Mouse (Mus musculus) T-helper 17 cell (primary cell): ENCODE data around the gene Rbm43.
"Not testable (repeated sequence)": the region's sequence is repeated elsewhere in the genome, so short reads cannot be mapped to it uniquely, and the experiment has no call there.

Experiments
- in situ Hi-C, 2 experiments: fragments of 300-600 bp; cut with MboI, MseI; formaldehyde crosslinking; loops; 1 replicate in 1 of 2; 2 replicates in 1 of 2; pipeline ENCODE4 v1.15.1; 2025; ENCODE audit warnings: high pct_unique_total_duplicates in 2 of 2

Gene Rbm43

DNA sequence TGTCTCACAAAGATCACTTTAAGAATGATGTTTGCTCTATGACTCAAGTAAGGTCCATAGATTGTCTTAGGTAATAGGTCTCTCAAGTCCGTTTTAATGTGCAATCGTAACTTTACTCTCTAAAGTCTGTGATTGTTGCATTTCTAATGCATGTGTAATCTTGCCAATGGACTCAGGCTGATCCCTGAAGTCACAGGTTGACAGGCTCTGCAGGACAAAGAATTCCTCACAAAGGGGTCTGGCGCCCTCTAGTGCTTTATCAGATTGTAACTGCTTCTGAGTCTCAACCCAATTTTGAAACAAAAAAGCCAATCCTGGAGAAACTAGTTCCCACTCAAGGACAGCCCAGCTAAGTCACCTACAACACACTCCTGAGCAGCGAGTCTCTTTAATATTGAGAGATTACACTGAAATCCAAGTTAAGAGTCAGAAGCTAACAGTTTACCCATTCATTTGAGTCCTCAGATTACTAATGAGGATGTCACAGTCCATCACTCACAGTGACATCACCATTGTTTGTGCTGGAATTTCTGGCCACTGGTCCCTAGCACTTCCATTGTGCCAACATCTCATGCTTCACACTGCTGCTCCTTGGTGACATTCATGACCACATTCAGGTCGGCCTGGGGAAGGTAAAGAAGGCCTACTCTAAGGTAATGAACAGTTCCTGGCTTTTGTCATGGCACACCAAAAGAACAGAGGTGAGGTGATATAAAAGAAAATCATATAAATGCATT, 19.9 kb downstream of the Rbm43 start:
- in situ Hi-C loops = loop anchor here (5.0 to 25.0 kb wide), 6 partner anchors 368 to 1628 kb away; partner anchors contain the start of gene Mmadhc (in 1 of the 2)

DNA sequence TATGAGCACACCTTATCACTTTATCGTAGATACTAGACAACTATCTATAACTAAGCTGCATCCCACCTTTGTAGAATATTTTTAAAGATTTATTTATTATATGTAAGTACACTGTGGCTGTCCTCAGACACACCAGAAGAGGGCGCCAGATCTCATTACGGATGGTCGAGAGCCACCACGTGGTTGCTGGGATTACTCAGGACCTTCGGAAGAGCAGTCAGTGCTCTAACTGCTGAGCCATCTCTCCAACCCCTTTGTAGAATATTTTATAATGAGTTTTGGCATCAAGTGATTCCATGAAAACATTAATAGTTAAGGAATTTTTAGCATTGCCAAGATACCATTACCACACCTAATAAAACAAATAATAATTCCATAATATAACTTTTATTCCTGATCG, 20.4 kb downstream of the Rbm43 start:
- in situ Hi-C loops = loop anchor here (5.0 to 25.0 kb wide), 6 partner anchors 367 to 1627 kb away; partner anchors contain the start of gene Mmadhc (in 1 of the 2)

DNA sequence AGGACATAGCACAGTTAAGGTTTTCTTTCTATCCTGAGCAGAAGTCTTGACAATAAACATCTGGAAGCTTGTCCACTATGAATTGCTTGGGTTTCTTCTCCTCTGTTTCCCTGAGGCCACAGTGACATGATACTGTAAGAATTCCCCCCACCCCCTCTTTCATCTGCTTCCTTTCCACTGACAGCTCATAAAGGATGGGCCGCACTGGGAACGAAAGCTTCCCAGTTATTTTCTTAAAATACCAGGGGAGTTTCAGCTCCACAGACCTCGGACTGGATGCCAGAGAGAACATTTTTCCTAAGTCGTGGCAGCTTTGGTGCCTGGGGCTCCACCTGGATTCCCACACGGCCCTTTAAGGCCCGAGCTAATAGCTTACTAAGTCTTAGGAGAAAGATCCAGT, 22.2 kb downstream of the Rbm43 start:
- in situ Hi-C loops = loop anchor here (5.0 to 25.0 kb wide), 6 partner anchors 365 to 1625 kb away; partner anchors contain the start of gene Mmadhc (in 1 of the 2)

DNA sequence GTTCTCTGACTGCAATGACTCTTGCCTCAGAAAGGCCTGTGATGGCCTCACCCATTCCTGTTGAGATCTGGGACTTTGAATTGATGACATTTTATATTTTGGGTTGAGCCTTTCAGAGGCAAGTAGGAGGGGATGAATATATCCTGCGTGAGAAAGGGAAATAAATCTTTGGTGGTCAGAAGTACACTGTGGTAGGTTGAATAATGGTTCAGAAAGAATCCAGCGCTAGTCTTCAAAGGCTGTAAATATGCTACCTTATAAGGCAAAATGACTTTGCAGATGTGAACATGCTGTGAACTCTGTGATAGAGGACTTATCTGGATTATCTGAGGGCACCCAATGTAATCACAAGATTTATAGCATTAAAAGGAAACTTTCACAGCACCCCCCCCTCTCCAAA, 23.1 kb downstream of the Rbm43 start:
- in situ Hi-C loops = loop anchor here (5.0 to 25.0 kb wide), 6 partner anchors 365 to 1625 kb away; partner anchors contain the start of gene Mmadhc (in 1 of the 2)

DNA sequence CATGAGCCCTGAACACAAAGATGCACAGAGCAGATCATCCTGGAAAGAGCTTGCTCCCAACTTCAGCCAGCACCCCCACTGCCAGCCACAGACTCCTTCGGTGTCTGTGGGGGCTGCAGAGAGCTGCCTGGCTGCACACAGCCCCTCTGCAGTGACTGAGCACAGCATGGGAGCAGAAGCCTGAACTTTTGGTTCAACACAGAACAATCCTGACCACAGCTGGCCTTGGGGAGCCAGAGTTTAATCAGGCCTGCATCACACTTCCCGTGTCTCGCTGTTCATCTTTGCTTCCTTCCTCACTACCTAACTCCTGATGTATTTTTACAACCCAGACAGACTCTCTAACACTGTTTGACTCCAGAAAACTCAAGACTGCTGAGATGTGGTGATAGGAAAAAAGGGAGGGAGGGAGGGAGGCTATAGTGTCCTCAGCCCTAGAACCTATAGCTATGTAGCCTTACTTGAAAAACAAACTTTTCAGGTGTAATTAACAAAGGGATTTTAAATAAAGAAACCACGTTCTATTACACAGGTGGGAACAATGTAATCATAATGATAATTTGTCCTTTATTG, 27.3 kb downstream of the Rbm43 start:
- in situ Hi-C loops = loop anchor here in 1 of 2 experiments (25.0 kb wide), 2 partner anchors 720 to 1620 kb away; partner anchors contain the start of gene Mmadhc

DNA sequence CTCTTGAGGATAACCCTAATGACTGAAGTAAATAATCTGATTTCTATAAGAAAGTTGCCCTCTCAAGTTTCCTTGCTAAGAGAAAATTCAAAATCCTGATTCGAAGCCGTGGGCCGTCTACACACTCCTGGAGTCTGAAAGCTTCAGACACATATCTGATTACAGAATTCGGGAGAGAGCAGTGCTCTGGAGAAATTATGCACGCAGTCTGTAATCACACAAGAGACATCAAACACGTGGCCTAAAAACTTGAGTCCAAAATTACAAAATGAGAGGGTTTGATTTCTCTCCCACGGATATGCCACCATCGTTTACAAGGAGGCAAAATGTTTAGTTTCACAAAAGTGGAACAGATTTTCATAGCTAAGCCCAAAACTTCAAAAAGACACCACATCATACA, 29.3 kb downstream of the Rbm43 start:
- in situ Hi-C loops = loop anchor here in 1 of 2 experiments (25.0 kb wide), 2 partner anchors 718 to 1618 kb away; partner anchors contain the start of gene Mmadhc

DNA sequence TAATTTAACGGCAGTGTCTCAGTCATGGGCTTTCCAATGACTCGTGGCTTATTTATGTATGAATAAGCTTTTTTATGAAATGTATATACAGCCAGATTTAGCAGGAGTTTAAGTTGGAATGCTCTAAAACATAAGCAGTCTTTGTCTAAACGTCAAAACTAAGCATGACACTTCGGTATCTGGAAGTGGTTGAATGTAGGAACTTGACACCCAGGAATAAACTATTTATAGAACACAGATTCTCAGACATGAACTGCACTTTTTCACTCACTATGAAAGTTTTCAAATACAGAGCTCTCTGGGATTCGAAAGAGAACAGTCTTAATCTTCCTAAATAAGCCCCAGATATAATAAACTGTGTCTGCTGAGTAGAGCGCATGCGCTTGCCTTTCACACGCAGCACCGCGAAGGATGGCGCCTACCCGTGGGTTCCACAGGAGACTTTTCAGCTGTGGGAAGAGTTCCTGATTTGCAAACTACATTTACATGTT, 42.5 kb downstream of the Rbm43 start:
- in situ Hi-C loops = no loop called here

DNA sequence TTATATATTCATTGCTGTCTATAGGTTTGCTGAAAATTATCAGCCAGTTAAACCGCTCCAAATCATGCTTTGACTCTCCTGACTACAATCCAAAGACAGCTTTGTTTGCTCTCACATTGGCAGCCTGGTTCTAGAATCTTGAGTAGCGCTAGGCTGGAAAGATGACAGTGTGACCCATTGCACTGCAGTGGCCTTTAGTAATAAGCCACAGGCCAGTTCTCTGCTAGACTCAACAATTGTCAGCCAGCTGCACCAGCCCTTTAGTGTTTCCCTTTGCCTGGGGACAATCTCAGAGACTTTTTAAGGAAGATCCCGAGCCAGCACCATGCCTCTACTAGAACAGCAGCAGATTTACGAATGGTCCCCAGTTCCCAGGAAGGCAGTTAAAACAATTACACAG, 44.0 kb downstream of the Rbm43 start:
- in situ Hi-C loops = no loop called here

DNA sequence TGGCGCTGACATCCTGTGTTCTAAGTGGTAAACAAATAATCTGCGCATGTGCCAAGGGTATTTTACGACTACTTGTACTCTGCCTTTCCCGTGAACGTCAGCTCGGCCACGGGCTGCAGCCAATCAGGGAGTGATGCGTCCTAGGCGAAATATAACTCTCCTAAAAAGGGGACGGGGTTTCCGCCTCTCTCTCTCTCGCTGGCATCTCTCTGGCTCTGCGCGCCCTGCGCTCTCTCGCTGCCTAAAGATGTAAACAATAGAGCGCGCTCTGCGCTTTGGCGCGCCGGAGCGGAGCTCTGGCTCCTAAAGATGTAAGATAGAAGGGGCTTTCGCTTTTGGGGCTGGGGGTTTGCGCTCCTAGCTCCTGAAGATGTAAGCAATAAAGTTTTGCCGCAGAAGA, 44.8 kb downstream of the Rbm43 start:
- in situ Hi-C loops = not testable (repeated sequence)

DNA sequence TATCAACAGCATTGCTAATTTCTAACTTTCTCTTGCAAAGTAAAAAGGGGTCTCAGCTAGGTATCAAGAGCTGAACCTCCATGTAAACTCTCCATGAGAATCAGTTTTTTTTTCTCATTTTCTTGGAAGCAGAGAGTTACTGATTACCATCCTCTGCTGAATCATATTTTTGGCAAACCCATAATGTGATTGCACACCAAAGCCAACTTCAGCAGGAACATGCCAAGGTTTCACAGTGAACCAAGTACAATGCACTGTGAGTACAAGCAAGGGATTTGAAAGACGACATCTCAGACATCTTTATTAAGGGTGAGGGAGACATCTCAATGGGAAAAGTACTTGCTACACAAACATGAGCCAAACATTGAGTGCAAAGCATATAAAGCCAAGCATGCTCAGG, 54.8 kb downstream of the Rbm43 start:
- in situ Hi-C loops = no loop called here
